Mouse (Mus musculus): Measurements from ENCODE around the gene Smarcd3. TPM values are rescaled to one million over a fixed set of nuclear protein-coding genes. Genes with fewer than 3 reads are reported as not detected.

The Smarcd3 gene
- total and polyA plus RNA-seq, 3 experiments = 2.7 to 16.5 TPM; not detected in 1

DNA sequence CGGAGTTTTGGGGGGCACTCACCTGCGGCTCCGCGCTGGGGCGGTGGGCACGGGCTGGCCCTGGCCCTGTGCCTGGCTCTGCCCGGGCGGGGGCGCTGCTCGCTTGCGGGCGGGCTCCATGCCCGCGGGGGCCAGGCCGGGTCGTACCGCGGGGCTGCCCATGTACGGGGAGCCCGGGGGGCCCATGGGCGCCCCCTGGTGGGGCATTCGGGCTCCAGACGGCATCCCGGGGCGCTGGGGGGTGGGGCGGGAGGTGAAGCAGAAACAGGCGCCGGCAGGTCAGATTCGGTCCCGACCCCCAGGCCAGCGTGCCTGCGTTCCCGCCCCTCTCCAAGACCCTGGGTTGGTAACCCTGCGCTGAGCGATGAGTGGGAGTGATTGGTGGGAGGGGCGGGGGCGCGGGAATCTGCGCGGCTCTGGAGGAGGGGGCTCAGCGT is 25.6 kb downstream of the Smarcd3 start (continued):
- TF ChIP-seq POLR2A (IDR thresholded peaks at IDR 0.05; ENCODE audit: control insufficient read depth in 1 of 2, insufficient read depth in 1 of 2, low read depth in 1 of 2, low read length in 2 of 2, poor library complexity in 1 of 2) = peak in 1 of 2 experiments; percentile 39; a peak in 1 of 4 replicates
- TF ChIP-seq NELFE (IDR thresholded peaks at IDR 0.05; ENCODE audit: low read depth, low read length) = no peak
- no peak for TF ChIP-seq POLR2AphosphoS5 (IDR thresholded peaks at IDR 0.05; ENCODE audit: borderline replicate concordance, low read depth, low read length)
- TF ChIP-seq MEF2A (IDR thresholded peaks at IDR 0.05; ENCODE audit: extremely low read depth, insufficient replicate concordance, low read depth, low read length, poor library complexity, severe bottlenecking) = no peak
- no peak for TF ChIP-seq ZNF384 (IDR thresholded peaks at IDR 0.05; ENCODE audit: low read depth, low read length)
- no peak for TF ChIP-seq ZMIZ1 (IDR thresholded peaks at IDR 0.05; ENCODE audit: low read depth, low read length)
- no peak for TF ChIP-seq NRF1 (IDR thresholded peaks at IDR 0.05; ENCODE audit: insufficient read depth, low read depth, low read length, poor library complexity, severe bottlenecking)
- TF ChIP-seq SIN3A (IDR thresholded peaks at IDR 0.05; ENCODE audit: low read length) = no peak
- no peak for TF ChIP-seq GATA1 (IDR thresholded peaks at IDR 0.05; ENCODE audit: low read depth, low read length)

DNA sequence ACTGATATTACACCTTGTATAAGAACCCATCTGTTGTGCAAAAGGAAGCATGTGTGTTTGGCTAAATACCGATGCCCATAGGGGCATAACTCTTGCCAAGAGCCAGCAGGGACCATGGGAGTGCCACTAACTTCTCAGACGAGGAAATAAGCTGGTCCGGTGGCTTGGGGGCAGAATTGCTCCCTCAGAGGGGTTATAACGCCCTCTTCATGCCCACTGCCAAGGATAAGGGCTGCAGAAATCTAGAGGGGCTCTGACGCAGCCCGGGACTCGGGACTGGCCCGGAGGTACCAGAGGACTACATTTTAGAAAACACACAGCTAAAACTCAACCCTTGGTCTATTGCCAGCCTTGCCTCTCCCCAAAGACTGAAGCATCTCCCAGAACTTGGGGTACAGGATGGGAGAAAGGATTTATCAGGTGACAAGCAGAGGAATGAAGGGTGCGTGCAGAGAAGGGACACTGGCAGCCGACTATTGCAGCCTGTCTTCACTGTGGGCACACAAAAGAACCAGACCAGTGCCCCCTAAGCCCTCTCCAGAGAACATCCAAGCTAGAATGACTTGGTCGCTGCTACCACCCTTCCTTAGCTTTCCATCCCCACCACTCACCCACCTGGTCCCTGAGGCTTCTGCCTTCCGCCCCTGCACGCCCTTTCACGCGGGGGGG is 26.2 kb downstream of the Smarcd3 start:
- H3K27me3 ChIP-seq (ENCODE audit: control insufficient read depth in 1 of 2, insufficient read depth in 2 of 2, low read length in 2 of 2) = peaks cover 20 to 31% of the 10 kb centered on the region in 2 experiments
- DNase-seq (ENCODE audit: low read depth, low spot score) = peak; percentile 37
- H3K27ac ChIP-seq (ENCODE audit: control insufficient read depth, low read depth, low read length) = no peak overlapping the region
- H3K79me2 ChIP-seq (ENCODE audit: control insufficient read depth, insufficient read depth, low read length, poor library complexity) = no peaks in the 10 kb centered on the region; the same call in 1 of the 2 replicates
- H3K4me1 ChIP-seq (ENCODE audit: control insufficient read depth in 1 of 2, insufficient read depth in 2 of 2, low read length in 2 of 2) = peaks cover 2 to 7% of the 10 kb centered on the region in 2 experiments; a peak in 2 of 4 replicates
- no peaks in the 10 kb centered on the region for H3K9me3 ChIP-seq (replicated peaks; ENCODE audit: insufficient read depth, low read length)
- peak; percentile 53; the same call in 1 of the 2 replicates for TF ChIP-seq POLR2AphosphoS2 (IDR thresholded peaks at IDR 0.05; ENCODE audit: low read length)
- TF ChIP-seq CTCF (IDR thresholded peaks at IDR 0.05 in 2 of 3, conservative IDR thresholded peaks at IDR 0.05 in 1 of 3; ENCODE audit: control insufficient read depth in 1 of 3, insufficient read depth in 1 of 3, low read depth in 2 of 3, low read length in 3 of 3, poor library complexity in 1 of 3, severe bottlenecking in 1 of 3) = 0 out of 6 replicates have a peak, but pooled peaks of 1 of the 3 experiments have one; percentile 4
- TF ChIP-seq GATA1 (IDR thresholded peaks at IDR 0.05; ENCODE audit: low read depth, low read length) = no peak
- H3K9ac ChIP-seq (ENCODE audit: control insufficient read depth, low read depth, low read length, poor library complexity, severe bottlenecking) = peak overlapping the region; percentile 47; the same call in 1 of the 2 replicates
- H3K36me3 ChIP-seq (ENCODE audit: control insufficient read depth in 1 of 2, insufficient read depth in 2 of 2, low read length in 2 of 2) = no peaks in the 10 kb centered on the region
- peak overlapping the region; percentile 19 to 28; a peak in 3 of 4 replicates for H3K4me3 ChIP-seq (ENCODE audit: control insufficient read depth in 1 of 2, insufficient read depth in 1 of 2, low read depth in 2 of 2, low read length in 2 of 2)

DNA sequence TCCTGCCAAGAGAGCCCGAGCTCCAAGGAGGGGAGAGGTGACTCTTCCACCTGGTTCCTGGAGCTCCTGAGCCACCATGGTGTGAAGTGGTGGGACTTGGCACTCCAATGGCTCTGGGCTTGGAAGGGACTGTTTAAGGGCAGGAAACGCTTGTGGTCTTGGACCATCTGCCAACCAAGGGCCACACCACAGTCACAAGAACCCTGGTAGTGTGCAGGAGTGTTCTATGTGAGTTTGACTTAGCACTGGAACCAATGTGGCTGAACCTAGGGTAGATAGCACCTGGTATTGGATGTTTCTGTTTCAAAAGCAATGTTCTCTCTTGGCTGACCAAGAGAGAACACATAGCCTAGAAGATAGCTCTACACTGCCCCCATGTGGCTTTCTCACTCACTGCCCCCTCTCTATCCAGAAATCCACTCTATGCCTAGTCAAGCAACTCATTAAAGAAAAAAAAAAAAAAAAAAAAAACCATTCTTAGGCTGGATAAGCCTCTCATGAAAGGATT is 26.9 kb downstream of the Smarcd3 start:
- Histone ChIP-seq H3K4me1 (ENCODE audit: control insufficient read depth in 1 of 2, insufficient read depth in 2 of 2, low read length in 2 of 2) (peaks cover 0 to 7% of the 10 kb centered on the region in 2 experiments; a peak in 1 of 4 replicates), H3K36me3 (ENCODE audit: control insufficient read depth in 1 of 2, insufficient read depth in 2 of 2, low read length in 2 of 2) (no peaks in the 10 kb centered on the region), H3K9me3 (replicated peaks; ENCODE audit: insufficient read depth, low read length) (no peaks in the 10 kb centered on the region), H3K27me3 (ENCODE audit: control insufficient read depth in 1 of 2, insufficient read depth in 2 of 2, low read length in 2 of 2) (peaks cover 20 to 25% of the 10 kb centered on the region in 2 experiments), H3K9ac (ENCODE audit: control insufficient read depth, low read depth, low read length, poor library complexity, severe bottlenecking) (no peak overlapping the region), H3K79me2 (ENCODE audit: control insufficient read depth, insufficient read depth, low read length, poor library complexity) (no peaks in the 10 kb centered on the region; the same call in 1 of the 2 replicates), H3K27ac (ENCODE audit: control insufficient read depth, low read depth, low read length) (no peak overlapping the region), H3K4me3 (ENCODE audit: control insufficient read depth in 1 of 2, insufficient read depth in 1 of 2, low read depth in 2 of 2, low read length in 2 of 2) (no peak overlapping the region)
- peak; percentile 88 for DNase-seq (ENCODE audit: low read depth, low spot score)
- no peak for TF ChIP-seq TBP (IDR thresholded peaks at IDR 0.05; ENCODE audit: low read depth, low read length)
- no peak for TF ChIP-seq GABPA (IDR thresholded peaks at IDR 0.05; ENCODE audit: low read depth, low read length)
- peak; percentile 69 for TF ChIP-seq SMC3 (IDR thresholded peaks at IDR 0.05; ENCODE audit: low read depth, low read length)
- no peak for TF ChIP-seq MYB (IDR thresholded peaks at IDR 0.05; ENCODE audit: low read depth, low read length)
- peak; percentile 77 for TF ChIP-seq RAD21 (IDR thresholded peaks at IDR 0.05; ENCODE audit: low read depth, low read length)
- TF ChIP-seq RCOR1 (IDR thresholded peaks at IDR 0.05; ENCODE audit: low read depth, low read length) = no peak
- TF ChIP-seq POLR2AphosphoS5 (IDR thresholded peaks at IDR 0.05; ENCODE audit: borderline replicate concordance, low read depth, low read length) = no peak
- no peak for TF ChIP-seq USF1 (IDR thresholded peaks at IDR 0.05; ENCODE audit: low read depth, low read length)
- no peak for TF ChIP-seq MAFK (IDR thresholded peaks at IDR 0.05; ENCODE audit: borderline replicate concordance, low read depth, low read length)
- no peak for TF ChIP-seq ZKSCAN1 (IDR thresholded peaks at IDR 0.05; ENCODE audit: low read depth, low read length)
- TF ChIP-seq NRF1 (IDR thresholded peaks at IDR 0.05; ENCODE audit: insufficient read depth, low read depth, low read length, poor library complexity, severe bottlenecking) = no peak
- TF ChIP-seq MAX (IDR thresholded peaks at IDR 0.05; ENCODE audit: low read length) = no peak
- TF ChIP-seq TAL1 (IDR thresholded peaks at IDR 0.05; ENCODE audit: low read length) = no peak
- TF ChIP-seq POLR2AphosphoS2 (IDR thresholded peaks at IDR 0.05; ENCODE audit: low read length) = no peak
- TF ChIP-seq SIN3A (IDR thresholded peaks at IDR 0.05; ENCODE audit: low read length) = 0 out of 2 replicates have a peak, but pooled peaks have one; percentile 44
- no peak for TF ChIP-seq CHD1 (IDR thresholded peaks at IDR 0.05; ENCODE audit: low read depth, low read length)
- 0 out of 2 replicates have a peak, but pooled peaks have one; percentile 17 for TF ChIP-seq MXI1 (IDR thresholded peaks at IDR 0.05; ENCODE audit: low read depth, low read length)
- TF ChIP-seq USF2 (IDR thresholded peaks at IDR 0.05; ENCODE audit: borderline replicate concordance in 1 of 2, insufficient read depth in 1 of 2, low read depth in 1 of 2, low read length in 2 of 2) = no peak
- TF ChIP-seq E2F4 (IDR thresholded peaks at IDR 0.05; ENCODE audit: borderline replicate concordance, low read depth, low read length) = no peak
- TF ChIP-seq ZMIZ1 (IDR thresholded peaks at IDR 0.05; ENCODE audit: low read depth, low read length) = no peak

Data from MEL (cell line).